Mouse (Mus musculus): ENCODE results near the gene Ogfrl1. TPM values are rescaled to one million over a fixed set of nuclear protein-coding genes. Genes with fewer than 3 reads are reported as not detected.
A peak's percentile ranks its signal among the peaks of the same experiment; 100 is the strongest.
"Not testable (repeated sequence)": the region's sequence is repeated elsewhere in the genome, so short reads cannot be mapped to it uniquely, and the experiment has no call there.

Ogfrl1 gene
- polyA plus RNA-seq (2012; rRNA removed) = 3.3 and 5.2 TPM in 2 replicates

GRCm38 (mm10) chr1:23397623-23398022 is at the start of gene Ogfrl1:
Gene Ogfrl1 (minus strand): TSS chr1:23397772.
- no peak for DNase-seq (ENCODE audit: low read depth)

DNA sequence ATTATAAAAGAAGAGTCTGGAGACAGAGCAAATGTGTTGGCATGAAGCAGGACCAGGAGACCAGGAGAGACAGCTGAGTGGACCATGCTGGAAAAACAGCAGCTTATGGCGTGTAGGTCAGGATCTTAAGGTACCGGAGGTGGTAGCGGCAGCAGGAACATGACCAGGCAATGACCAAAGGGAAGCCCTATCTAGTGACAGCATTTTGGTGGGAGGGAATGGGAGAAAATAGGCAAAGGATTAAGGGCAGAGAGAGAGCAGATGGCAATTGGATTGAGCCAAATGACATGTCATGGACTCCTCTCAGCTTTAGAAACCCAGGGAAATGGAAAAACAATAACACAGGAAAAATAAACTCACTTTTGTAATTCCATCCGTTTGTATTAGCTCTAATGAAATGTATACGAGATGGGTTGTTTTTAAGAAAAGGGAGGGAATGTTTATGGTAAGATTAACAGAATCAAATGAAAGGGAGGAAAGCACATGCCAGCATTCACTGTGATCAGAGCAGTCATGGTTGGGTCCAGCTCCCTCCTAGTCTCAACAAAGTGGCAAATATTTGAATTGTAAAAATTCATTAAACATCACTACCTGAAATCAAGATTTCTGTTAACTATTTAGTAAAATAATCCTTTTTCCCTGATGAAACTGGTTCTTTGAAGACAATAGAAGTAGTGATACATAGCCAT is 48.3 kb upstream of the Ogfrl1 start:
- DNase-seq (ENCODE audit: low read depth) = no peak

DNA sequence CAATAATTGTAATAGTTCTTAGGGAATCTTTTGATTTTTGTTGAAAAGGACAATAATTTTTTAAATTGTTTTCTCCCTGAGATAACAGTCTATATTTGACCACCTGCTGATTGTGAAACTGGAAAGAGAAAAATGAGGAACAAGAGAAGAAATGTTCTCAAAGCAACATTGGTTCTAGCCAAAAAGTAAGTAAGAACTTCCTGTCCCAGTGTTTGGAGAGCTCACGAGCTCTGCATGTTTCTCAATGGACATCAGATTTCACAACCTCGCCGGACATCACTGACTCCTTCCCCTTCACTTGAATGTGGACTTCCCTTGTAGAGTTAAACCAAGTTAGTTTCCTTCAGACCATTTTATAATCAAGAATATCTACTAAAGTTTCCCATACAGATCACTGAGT is 36.0 kb upstream of the Ogfrl1 start:
- no peak for DNase-seq (ENCODE audit: low read depth)

GRCm38 (mm10) chr1:23426447-23426846 is 28.9 kb upstream of the Ogfrl1 start:
- DNase-seq (ENCODE audit: low read depth) = no peak

GRCm38 (mm10) chr1:23418941-23419340 is 21.4 kb upstream of the Ogfrl1 start:
- DNase-seq (ENCODE audit: low read depth) = no peak

DNA sequence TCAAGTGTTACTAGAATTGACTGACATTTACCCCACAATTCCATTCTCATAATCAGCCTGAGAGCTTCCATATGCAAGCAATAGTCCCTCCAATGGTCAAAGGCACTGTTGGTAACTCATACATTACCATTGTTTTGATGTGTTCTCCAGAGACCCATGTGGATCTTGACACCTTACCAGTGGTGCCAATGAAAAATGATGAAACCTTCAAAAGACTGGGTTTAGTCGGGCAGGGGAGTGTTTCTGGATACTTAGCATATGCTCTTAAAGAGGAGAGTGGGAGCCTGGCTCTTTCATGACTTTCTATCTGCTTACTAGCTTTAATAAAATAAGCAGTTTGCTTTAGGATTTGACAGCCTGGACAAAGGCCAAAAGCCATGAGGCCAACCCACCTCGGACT is 20.5 kb upstream of the Ogfrl1 start:
- DNase-seq (ENCODE audit: low read depth) = no peak

- DNase-seq (ENCODE audit: low read depth) = no peak
These were observed 20.0 kb upstream of the Ogfrl1 start for GRCm38 (mm10) chr1:23417562-23417961.

- no peak for DNase-seq (ENCODE audit: low read depth)
These were observed 14.0 kb upstream of the Ogfrl1 start for GRCm38 (mm10) chr1:23411533-23411932.

DNA sequence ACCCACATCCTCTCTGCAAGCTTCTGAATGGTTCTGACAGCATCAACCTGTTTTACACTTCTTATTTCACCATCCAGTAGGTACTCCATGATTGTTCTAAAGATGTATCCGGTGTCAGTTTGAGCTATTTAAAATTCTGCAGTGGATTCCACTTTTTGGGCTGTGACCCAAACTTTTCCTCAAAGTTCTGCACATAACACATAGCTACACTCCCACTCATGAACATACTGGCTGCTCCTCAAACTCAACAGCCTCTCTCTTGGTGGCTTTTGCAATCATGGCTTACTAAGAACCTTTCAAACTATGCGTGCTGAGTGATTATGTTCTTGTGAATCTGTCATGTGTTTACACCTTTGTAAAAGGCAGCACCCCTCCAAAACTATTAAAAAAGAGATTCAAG is 12.4 kb upstream of the Ogfrl1 start:
- DNase-seq (ENCODE audit: low read depth) = no peak

DNA sequence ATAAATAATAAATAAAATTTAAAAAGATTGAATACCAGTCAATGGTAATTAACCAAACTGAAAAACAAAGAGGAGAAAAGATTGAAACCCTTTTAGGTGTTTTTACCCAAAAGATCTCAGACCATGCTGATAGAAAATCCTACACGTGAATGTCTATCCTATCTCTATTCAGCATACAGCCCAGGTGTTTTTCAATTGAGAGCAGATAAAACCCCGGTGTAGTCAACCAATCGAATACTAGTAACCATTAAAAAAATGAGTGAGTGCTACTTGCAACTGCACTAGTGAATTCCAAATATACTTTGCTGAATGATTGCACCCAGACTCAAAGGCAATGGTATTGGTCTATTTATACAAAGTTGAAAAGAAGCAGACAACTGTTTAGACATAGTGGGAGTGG is 4.8 kb upstream of the Ogfrl1 start:
- no peak for DNase-seq (ENCODE audit: low read depth)

GRCm38 (mm10) chr1:23399552-23399951 is 2.0 kb upstream of the Ogfrl1 start:
- DNase-seq (ENCODE audit: low read depth) = no peak

DNA sequence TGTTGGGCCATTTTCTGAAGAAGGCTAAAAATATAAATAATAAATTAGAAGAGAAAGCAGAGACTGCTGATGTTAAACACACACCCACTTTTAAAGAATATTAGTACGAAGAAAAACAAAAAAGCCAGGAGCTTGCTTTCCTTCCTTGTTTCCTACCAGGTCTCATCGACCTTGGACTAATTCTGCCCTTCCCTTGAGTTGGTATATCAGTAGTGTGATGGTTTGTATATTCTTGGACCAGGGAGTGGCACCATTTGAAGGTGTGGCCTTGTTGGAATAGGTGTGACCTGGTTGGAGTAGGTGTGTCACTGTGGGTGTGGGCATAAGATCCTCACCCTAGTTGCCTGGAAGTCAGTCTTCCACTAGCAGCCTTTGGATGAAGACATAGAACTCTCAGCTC is 3.2 kb downstream of the Ogfrl1 start:
- not testable (repeated sequence) for DNase-seq (ENCODE audit: low read depth)

- DNase-seq (ENCODE audit: low read depth) = no peak
These were observed 5.8 kb downstream of the Ogfrl1 start for GRCm38 (mm10) chr1:23391744-23392143.

GRCm38 (mm10) chr1:23384326-23384725 is 13.2 kb downstream of the Ogfrl1 start:
- DNase-seq (ENCODE audit: low read depth) = no peak

DNA sequence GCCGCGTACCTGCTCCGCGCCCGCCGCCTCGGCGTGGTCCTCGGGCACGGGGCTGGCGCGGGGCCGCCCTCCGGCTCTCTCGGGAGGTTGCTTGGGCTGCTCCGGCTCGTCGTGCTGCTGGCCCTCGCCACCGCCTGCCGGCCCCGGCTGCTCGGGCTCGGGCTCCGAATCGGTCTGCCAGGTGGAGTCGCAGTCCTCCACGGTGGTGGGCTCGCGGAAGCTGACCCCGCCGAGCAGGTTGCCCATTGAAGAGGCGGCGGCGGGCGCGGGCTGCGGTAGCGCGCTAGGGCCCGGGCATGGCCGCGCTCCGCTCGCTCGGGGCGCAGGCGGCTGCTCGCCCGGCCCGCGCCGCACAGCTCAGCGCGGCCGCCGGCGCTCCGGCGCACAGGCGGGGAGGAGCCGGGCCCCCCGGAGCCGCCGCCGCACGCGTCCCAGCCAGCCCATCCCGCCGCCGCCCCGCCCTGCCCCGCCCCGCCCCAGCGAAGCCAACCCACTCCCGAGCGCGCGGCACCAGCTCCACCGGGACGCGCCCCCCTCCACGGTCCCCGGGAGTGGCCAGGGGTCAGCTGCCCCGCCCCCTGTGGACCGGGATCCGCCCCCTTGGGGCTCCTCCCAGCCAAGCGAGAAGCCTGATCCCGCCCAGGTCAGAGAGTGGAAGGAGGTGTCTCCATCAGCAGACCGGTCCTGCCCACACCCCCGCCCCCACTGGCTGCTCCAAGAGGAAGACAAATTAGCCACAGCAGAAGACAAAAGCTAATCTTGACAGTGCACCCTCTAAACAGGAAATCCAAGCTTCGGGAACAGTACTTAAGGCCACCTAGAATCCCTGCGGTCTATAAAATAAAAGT is 14.5 kb downstream of the Ogfrl1 start:
- peak; percentile 60 for DNase-seq (ENCODE audit: low read depth)

GRCm38 (mm10) chr1:23382461-23382805 is 15.1 kb downstream of the Ogfrl1 start:
- no peak for DNase-seq (ENCODE audit: low read depth)

- DNase-seq (ENCODE audit: low read depth) = no peak
These were observed 15.5 kb downstream of the Ogfrl1 start for GRCm38 (mm10) chr1:23382037-23382436.

GRCm38 (mm10) chr1:23379911-23380740 is 17.4 kb downstream of the Ogfrl1 start:
- no peak for DNase-seq (ENCODE audit: low read depth)

DNA sequence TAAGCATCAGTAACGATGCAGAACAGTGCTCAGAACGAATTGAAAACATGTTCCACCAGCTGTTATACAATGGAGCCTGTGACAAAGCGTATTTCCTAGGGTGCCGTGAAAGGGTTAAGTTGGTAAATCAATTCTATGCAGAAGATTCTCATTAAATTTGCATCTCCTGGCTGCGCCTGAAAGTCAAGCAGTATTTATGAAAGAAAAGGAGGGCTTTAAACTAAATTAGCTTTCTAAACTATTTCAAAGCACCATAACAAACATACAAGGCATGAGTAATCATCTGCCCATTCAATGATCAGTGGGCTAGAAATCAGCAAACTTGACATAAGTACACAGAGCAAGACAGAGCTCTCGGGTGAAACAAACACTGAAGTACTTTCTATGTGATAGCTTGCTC is 18.3 kb downstream of the Ogfrl1 start:
- no peak for DNase-seq (ENCODE audit: low read depth)

DNA sequence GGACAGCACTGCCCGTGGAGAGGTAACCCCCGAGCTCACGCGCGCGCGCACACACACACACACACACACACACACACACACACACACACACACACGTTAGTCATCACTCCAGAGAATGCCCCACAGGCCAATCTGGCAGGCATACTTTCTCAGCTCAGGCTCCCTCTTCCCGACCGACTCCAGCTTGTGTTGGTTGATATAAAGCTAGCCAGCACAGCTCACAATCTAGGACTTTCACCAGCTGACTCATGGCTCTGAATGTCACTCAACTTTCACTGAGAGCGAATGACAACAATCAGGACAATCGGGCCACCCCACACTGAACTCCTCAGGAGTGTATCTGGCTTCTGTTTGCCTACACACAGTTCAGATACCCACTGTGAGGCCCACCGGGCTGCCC is 20.0 kb downstream of the Ogfrl1 start:
- no peak for DNase-seq (ENCODE audit: low read depth)

DNA sequence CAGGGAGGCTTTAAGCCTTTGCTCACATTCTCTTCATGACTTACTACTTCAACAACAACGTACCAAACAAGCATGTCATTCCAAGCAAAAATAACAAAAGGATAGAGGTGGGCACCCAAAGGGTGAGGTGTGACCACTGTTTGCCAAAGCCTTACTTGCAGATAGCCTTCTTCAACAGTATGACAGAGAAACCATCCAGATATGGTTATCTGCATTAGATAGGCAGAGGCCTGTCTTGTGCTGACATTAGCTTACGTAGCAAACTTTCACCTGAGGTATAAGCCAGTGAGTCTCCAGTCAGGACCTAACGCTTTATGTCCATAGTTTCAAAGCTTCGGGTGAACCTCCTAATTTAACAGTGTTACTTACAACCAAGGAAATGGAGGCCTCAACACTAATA is 23.4 kb downstream of the Ogfrl1 start:
- DNase-seq (ENCODE audit: low read depth) = no peak

- DNase-seq (ENCODE audit: low read depth) = no peak
These were observed 32.0 kb downstream of the Ogfrl1 start for GRCm38 (mm10) chr1:23365614-23366013.

Data from gonadal fat pad, adult 2 months (tissue).